Mouse (Mus musculus) cerebellum, adult 11-12 months (tissue): ENCODE results near the gene Pdzd9.

ENCODE experiments used
- DNase-seq: peaks from one replicate; pipeline ENCODE4 v3.0.0; 2022

The Pdzd9 gene

GRCm38 (mm10) chr7:120634711-120635361 is 35.3 kb downstream of the Pdzd9 start, which contains the start of gene Uqcrc2:
Gene Uqcrc2, plus strand, starts transcription at chr7:120635176.
- DNase-seq, result peak; percentile 80

GRCm38 (mm10) chr7:120634301-120634700 is 35.8 kb downstream of the Pdzd9 start:
- DNase-seq, result peak; percentile 7

GRCm38 (mm10) chr7:120632518-120632917 is 37.6 kb downstream of the Pdzd9 start:
- DNase-seq, result no peak

- DNase-seq, result no peak
Observed at GRCm38 (mm10) chr7:120620841-120621240, 49.3 kb downstream of the Pdzd9 start.

GRCm38 (mm10) chr7:120620075-120620771 is 49.9 kb downstream of the Pdzd9 start:
- no peak for DNase-seq
